Mouse (Mus musculus) left cerebral cortex, postnatal 4 days (tissue): ENCODE results near the gene Dip2a. TPM values are rescaled to one million over a fixed set of nuclear protein-coding genes. Genes with fewer than 3 reads are reported as not detected.

Source experiments
- DNase-seq: peaks from one replicate; pipeline ENCODE4 v3.0.0-alpha.2; 2022
- intact Hi-C: fragments of 180-260 bp; cut with DNase I; formaldehyde crosslinking; loops from one replicate; pipeline ENCODE4 v1.15.1; 2025
- total RNA-seq, 2 experiments: library from RNA; stranded (reverse); gene quantifications; 2 replicates each; pipeline ENCODE4 v1.2.3; 2021

The Dip2a gene
- total RNA-seq, 2 experiments from 2014 or later = 75.7 to 77.0 TPM

DNA sequence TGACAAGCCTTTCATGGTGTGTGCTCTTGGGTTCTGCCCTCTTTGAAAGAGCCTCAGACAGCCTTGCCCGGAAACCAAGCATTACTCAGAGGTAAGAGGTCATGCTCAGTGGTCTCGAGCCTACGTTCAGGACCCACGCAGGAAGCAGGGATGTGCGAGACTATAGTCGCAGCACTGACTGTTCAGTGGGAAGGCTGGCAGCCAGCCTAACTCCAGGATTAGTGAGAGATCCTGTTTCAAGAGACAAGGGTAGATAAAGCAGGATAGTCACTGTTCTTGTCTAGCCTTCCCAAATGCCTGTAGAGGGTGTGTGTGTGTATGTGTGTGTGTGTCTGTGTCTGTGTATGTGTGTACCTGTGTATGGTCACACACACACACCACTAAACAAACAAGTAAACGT, 28.9 kb downstream of the Dip2a start:
- no peak for DNase-seq

DNA sequence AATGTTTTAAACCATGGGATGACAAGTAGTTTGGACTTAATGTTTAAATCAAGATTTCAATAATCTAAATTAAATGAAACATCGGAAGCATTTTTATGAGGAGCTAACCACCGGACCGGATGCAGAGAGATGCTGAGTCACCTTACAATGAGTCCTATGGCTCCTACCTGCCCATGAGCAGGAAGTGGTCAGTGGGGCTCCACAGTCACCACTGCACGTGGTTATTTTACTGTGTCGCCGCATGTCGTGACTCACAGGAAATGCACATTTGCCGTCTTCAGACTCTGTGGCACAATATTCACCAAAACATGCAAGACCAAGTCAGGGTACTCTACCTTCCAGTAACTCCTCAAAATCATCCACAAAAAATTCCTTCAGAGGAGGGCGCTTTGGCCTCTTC, 38.4 kb downstream of the Dip2a start:
- DNase-seq = no peak
- intact Hi-C loops = no loop called here

More for the DNA sequence above, 28.9 kb downstream of the Dip2a start:
- intact Hi-C loops = no loop called here

- no peak for DNase-seq
- intact Hi-C loops = no loop called here
Measured at GRCm38 (mm10) chr10:76300133-76300532, 45.0 kb downstream of the Dip2a start.

DNA sequence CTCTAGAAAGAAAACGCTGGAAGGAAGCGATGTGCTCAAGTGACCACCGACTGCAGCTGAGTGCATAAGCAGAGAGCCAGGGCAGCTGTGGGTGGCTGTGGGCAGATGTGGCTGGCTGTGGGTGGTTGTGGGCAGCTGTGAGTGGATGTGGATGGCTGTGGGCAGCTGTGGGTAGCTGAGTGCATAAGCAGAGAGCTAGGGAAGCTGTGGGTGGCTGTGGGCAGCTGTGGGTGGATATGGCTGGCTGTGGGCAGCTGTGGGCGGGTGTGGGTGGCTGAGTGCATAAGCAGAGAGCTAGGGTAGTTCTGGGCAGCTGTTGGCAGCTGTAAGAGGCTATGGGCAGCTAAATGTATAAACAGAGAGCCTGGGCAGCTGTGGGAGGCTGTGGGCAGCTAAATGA, 51.9 kb downstream of the Dip2a start:
- DNase-seq = no peak
- intact Hi-C loops = loop anchor here (10.0 kb wide), 1 partner anchor 192 kb away; no protein-coding TSS in a partner anchor

- DNase-seq = no peak
- intact Hi-C loops = loop anchor here (10.0 kb wide), 1 partner anchor 195 kb away; no protein-coding TSS in a partner anchor
Measured at GRCm38 (mm10) chr10:76289936-76290671, 55.0 kb downstream of the Dip2a start.

DNA sequence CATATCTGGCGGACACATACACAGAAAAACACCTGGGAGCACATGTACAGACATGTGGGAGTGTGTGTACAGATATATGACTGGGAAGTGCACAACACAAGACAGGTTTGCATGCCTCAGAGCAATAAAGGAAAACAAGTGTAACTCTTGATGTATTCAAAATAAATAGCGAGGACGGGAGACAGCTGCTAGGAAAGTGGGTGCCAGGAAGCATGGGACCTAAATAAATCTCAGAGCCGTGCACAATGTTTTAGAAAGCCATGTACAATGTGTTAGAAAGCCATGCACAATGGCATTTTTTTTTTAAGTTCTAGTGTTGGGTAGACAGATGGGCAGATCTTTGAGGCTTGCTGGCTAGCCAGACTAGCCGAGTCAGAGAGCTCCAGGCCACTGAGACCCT, 56.0 kb downstream of the Dip2a start:
- no peak for DNase-seq
- intact Hi-C loops = no loop called here

DNA sequence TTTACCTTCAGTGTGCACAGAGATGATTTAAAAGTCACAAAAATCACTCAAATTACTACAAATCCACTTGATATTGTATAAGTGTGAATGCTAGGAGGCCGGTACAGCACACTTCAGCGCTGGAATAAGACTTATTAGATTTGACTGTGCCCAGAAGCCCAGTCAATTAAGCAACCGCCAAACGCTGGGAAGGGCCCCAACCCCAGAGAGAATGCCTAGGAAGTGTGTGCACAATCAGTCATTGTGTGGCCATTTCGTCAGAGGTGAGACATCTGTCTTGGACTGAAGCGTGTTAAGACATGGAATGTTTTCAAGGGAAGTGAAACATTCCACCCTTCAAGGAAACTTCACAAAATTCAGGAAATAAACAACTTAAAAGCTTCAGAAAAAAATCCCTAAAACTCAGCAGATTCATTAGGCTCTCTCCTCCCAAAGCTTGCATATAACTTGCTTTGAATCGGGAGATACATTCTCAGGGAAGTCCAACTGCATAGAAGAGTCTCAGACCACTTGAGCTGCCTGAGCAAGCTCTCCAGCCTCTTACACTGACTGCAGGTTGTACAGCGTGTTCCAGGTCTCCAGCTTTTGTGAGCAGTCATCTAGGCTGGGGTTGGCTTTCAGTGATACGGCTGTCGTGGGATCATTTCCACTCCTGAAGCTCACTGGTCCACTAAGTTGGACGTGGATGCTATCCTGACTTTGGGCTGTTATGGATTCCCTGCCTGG, 56.7 kb downstream of the Dip2a start:
- no peak for DNase-seq
- intact Hi-C loops = no loop called here

GRCm38 (mm10) chr10:76278541-76279097, 66.5 kb downstream of the Dip2a start:
- DNase-seq = no peak

DNA sequence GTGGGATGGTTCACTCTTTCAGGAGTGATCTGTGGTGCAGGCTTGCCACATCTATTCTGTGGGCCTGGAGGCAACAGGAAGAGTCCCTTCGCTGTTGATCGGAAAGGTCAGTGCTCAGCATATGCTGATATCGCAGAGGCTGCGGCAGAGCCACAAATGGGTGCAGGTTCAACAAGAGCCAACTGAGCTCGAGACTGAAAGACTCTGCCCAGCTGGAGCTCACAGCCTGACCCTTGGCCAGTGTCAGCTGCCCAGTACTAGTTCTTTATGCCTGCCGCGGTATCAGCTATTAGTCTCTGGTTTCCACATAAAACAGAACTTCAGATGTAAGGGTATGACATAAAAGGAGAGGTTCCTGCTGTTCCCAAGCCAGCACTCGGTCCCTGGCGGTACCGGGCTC, 69.8 kb downstream of the Dip2a start:
- no peak for DNase-seq
- intact Hi-C loops = loop anchor here (10.0 kb wide), 1 partner anchor 140 kb away; no protein-coding TSS in a partner anchor

More at GRCm38 (mm10) chr10:76278541-76279097, 66.5 kb downstream of the Dip2a start:
- intact Hi-C loops = loop anchor here (10.0 kb wide), 1 partner anchor 136 kb away; no protein-coding TSS in a partner anchor

DNA sequence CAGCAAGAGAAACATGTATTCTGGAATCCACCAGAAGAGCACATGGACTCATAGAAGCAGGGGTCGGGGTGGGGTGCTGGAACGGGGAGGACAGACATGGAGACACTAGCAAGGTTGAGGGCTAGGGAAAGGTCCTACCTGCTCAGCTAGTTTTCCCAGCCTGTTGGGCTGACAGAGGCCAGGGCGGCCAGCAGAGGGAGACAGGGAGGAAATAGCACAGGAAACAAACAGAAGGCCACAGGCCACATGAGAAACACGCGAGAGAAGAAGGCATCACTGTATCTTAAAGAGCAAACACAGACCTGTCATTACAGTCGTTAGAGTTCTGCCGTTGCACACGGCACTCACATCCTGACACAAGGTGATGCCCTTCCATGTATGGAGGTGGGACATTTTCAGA, 73.9 kb downstream of the Dip2a start:
- no peak for DNase-seq
- intact Hi-C loops = loop anchor here (10.0 kb wide), 1 partner anchor 144 kb away; no protein-coding TSS in a partner anchor

GRCm38 (mm10) chr10:76262431-76262830, 82.7 kb downstream of the Dip2a start:
- intact Hi-C loops = no loop called here
- no peak for DNase-seq

DNA sequence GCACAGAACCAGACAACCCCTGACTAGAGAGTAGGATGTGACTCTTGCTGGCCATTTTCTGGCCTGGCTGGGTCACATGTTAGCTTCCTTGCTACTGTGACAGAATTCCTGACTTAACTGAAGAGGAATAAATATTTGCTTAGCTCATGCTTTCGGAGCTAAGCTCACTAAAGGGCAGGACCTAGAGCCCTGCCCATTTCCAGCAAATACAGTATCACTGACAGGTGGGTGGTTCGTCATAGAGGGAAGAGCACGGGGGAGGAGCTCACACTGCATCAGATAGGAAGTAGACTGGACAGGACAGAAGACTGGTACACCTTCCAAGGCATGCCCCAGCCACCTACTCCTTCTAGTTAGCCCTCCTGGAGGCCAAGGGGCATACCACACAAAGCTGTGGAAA, 83.6 kb downstream of the Dip2a start:
- intact Hi-C loops = no loop called here

DNA sequence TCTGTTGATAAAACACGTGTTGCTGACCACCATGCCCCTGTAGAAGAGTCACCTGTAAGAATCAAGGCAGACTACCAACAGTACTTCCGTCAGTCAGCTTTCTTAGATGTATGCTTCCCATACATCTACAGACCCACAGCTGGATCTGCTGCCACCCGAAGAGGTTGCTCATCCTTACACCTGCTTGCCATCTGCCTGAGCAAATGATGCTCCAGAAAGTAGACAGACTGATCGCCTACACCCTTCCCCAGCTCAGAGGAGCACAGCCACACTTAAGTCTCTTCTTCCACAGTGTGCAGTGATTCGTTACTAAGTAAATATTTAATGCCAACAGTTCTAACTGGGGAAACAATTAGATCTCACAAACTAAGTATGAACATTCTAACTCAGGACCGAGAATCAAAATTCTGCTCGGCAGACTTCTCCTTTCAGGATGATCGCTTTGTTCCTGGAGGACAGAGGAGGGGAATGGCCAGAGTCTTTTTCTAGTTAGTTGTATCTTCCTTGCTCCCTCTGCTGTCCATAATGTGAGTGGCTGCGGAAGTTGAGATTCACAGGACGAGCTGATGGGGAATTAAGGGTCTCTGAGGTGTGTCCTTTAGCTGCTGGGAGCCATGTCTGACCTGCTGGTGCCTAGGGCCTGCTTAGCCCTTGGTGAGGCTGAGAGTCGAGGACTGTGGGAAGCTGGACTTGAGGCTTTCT, 84.6 kb downstream of the Dip2a start:
- DNase-seq = peak; percentile 20
- intact Hi-C loops = no loop called here

More for the DNA sequence above, 83.6 kb downstream of the Dip2a start:
- no peak for DNase-seq

DNA sequence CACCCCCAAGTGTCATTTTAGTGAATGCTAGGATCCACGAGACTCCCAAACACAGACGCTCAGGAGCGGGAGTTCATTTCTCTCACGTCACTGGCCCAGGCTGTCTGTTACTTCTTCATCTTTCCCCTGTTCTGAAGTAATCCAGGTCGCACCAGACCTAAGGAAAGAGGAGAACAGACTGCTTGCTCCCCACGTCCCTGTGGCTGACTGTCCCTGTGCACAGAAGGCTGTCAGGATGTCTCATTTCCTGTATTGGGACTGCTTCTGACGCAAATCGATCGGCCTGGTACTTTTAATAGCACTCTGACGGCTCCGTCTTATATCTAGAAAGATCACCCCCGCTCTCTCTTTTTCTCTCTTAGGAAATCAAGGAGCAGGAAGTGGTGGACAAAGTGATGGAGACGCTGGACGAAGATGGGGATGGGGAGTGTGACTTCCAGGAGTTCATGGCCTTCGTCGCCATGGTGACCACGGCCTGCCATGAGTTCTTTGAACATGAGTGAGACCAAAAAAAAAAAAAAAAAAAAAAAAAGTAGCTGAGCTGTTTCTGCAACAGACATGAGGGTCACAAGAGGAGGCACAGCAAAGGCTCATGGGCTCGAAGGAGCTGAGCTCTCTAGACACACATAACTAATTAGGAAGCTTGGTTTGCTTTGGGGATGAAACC, 85.4 kb downstream of the Dip2a start:
- DNase-seq = no peak
- intact Hi-C loops = no loop called here

- intact Hi-C loops = no loop called here
- DNase-seq = peak; percentile 31
Measured at GRCm38 (mm10) chr10:76257719-76258390, 87.2 kb downstream of the Dip2a start.

- DNase-seq = no peak
- intact Hi-C loops = no loop called here
Measured at GRCm38 (mm10) chr10:76257231-76257630, 87.9 kb downstream of the Dip2a start.

- DNase-seq = no peak
- intact Hi-C loops = no loop called here
Measured at GRCm38 (mm10) chr10:76255617-76256016, 89.5 kb downstream of the Dip2a start.

DNA sequence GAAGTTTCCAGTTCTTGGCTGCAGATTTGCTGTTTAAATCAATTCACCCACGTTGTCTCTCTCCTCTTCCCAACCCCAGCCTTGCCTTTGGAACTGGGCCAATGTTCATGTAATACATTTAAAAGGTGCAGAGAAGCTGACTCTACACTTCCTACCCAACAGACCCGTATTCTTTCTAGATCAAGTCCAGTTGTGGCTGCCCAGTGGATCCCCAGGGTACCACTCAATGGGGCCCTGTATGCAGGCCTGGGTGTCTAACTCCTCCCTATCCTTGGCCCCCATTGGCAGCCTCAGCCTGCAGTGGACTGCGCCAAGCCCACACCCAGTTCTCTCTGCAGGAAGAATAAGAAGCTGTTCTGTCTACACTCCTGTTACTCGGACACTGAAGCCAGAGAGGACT, 91.6 kb downstream of the Dip2a start, which contains the start of gene S100b:
Gene S100b (plus strand): TSS at position 318 of the 400 bp plus-strand sequence.
- intact Hi-C loops = no loop called here
- DNase-seq = peak; percentile 37

- intact Hi-C loops = no loop called here
- DNase-seq = no peak
Measured at GRCm38 (mm10) chr10:76253079-76253478, 92.0 kb downstream of the Dip2a start.

- no peak for DNase-seq
- intact Hi-C loops = no loop called here
Measured at GRCm38 (mm10) chr10:76250870-76251269, 94.2 kb downstream of the Dip2a start.
